Mouse (Mus musculus) liver, embryonic 14.5 days (tissue): ENCODE measurements at regions not wholly inside any gene's neighbourhood (a gene's known extent, or its start where the extent isn't known, plus 50 kb on each side); places are given as distances from the start of the nearest gene placed in this dataset.

Experiments
- ATAC-seq: fragments of 200-750 bp; cut with Nextera tagmentation; 2 replicates; pipeline ENCODE4 v1.8.0; 2017; ENCODE audit warnings: moderate number of reproducible peaks, mild to moderate bottlenecking, moderate library complexity; ENCODE audit not compliant: insufficient read depth
- DNase-seq, 3 experiments: peaks; one replicate each; pipeline ENCODE4 v3.0.0-alpha.2; 2012 to 2013; ENCODE audit warnings: low read depth in 3 of 3, low spot score in 3 of 3
- H3K27ac ChIP-seq: fragments of 300-500 bp; sonication (generic); 2 replicates; pipeline ENCODE4 v1.5.1; 2014; ENCODE audit warnings: moderate library complexity, mild to moderate bottlenecking, control low read depth, inconsistent platforms
- H3K27me3 ChIP-seq: fragments of 300-500 bp; sonication (generic); 2 replicates; pipeline ENCODE4 v1.6.1; 2014; ENCODE audit warnings: mild to moderate bottlenecking, low read length, moderate library complexity; ENCODE audit not compliant: control insufficient read depth, insufficient read depth
- H3K36me3 ChIP-seq: fragments of 300-500 bp; sonication (generic); replicated peaks from 2 replicates; pipeline ENCODE4 v1.6.1; 2014; ENCODE audit warnings: low read depth; ENCODE audit not compliant: control insufficient read depth, insufficient read depth
- H3K4me1 ChIP-seq, 2 experiments: fragments of 200-500 bp in 1 of 2; fragments of 300-500 bp in 1 of 2; sonication (generic) in 1 of 2; replicated peaks; 2 replicates each; pipeline ENCODE4 v1.6.1; 2012 to 2014; ENCODE audit warnings: antibody characterized with exemption in 1 of 2, inconsistent platforms in 1 of 2, low read length in 1 of 2; ENCODE audit not compliant: control insufficient read depth in 2 of 2, insufficient read depth in 2 of 2
- H3K4me2 ChIP-seq: fragments of 300-500 bp; sonication (generic); 2 replicates; pipeline ENCODE4 v1.6.1; 2014; ENCODE audit warnings: low read depth, mild to moderate bottlenecking, control low read depth, moderate library complexity
- H3K4me3 ChIP-seq, 2 experiments: fragments of 200-500 bp in 1 of 2; fragments of 300-500 bp in 1 of 2; sonication (generic) in 1 of 2; 2 replicates each; pipeline ENCODE4 v1.5.1; 2012 to 2014; ENCODE audit warnings: low read depth in 2 of 2, low read length in 2 of 2, mild to moderate bottlenecking in 2 of 2, control low read depth in 1 of 2, inconsistent platforms in 1 of 2, moderate library complexity in 1 of 2; ENCODE audit not compliant: insufficient read depth in 1 of 2
- H3K9ac ChIP-seq: fragments of 300-500 bp; sonication (generic); replicated peaks from 2 replicates; pipeline ENCODE4 v1.6.1; 2014; ENCODE audit warnings: mild to moderate bottlenecking, control low read depth, moderate library complexity
- H3K9me3 ChIP-seq: fragments of 300-500 bp; sonication (generic); 2 replicates; pipeline ENCODE4 v1.6.1; 2016; ENCODE audit warnings: low read length, mixed read lengths; ENCODE audit not compliant: control insufficient read depth
- CTCF ChIP-seq: IDR thresholded peaks from 2 replicates; pipeline ENCODE4 v1.5.1; 2016; ENCODE audit warnings: antibody characterized with exemption, low read depth, control low read depth
- EP300 ChIP-seq: IDR thresholded peaks from 2 replicates; pipeline ENCODE4 v1.6.1; 2016; ENCODE audit warnings: antibody characterized with exemption, low read depth
- WGBS: fragments of 180-500 bp; shearing (Covaris S2); extraction: QIAGEN DNeasy Blood & Tissue Kit; methylation state at CpG from one replicate; pipeline ENCODE4 v1.1.7; 2014; ENCODE audit not compliant: insufficient replicate concordance; 5-methylcytosine and 5-hydroxymethylcytosine counted together

DNA sequence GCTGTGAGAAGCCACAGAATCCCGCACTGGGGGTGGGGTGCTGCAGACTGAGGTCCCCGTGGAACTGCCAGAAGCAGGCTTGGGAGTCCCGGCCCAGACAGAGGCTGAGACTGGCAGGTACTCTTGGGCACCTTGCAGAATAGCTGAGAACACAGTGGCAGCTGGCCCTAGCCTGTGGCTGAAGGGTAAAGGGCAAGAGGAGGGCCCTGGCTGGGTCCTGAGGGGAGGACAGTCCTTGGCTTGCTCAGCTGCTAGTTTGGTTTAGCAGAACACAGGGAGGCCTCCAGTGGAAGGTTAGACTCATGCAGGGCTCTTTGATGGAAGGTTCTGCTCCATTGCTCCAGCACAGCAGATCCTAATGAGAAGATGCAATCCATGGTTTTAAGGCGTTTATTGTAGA is 190.4 kb downstream of the Tle1 start:
- no peak for TF ChIP-seq EP300
- TF ChIP-seq CTCF = no peak
- no peaks in the 10 kb centered on the region for H3K4me1 ChIP-seq
- WGBS = 47% methylated on average over 4 of the region's 4 CpGs
- H3K4me3 ChIP-seq = no peak overlapping the region
- ATAC-seq (no peak), DNase-seq (no peak)
- no peaks in the 10 kb centered on the region for H3K27me3 ChIP-seq
- no peak overlapping the region for H3K9ac ChIP-seq
- H3K27ac ChIP-seq = no peak overlapping the region
- H3K36me3 ChIP-seq = no peaks in the 10 kb centered on the region
- no peaks in the 10 kb centered on the region for H3K9me3 ChIP-seq
- no peak overlapping the region for H3K4me2 ChIP-seq

DNA sequence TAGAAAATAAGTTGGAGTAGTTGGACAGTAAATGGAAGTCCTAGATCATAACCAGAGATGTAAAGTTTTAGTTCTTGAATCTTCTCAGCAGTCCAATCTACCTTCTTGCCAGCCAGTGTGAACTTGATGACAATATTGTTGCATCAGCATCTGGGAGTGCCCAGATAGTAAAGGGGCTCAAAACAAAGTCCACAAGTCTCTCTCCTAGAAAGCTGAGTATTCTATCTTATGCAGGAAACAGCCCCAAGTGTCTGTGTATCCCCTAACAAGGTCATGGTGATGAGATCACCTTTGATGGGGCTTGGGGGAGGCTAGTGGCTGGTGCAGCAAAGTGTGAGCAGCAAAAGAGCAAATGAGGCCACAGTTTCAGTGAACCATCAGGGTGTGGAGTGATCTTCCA is 194.8 kb downstream of the Tle1 start:
- DNase-seq (no peak), ATAC-seq (no peak)
- TF ChIP-seq EP300 (no peak), CTCF (no peak)
- Histone ChIP-seq H3K9me3 (no peaks in the 10 kb centered on the region), H3K36me3 (no peaks in the 10 kb centered on the region), H3K4me1 (no peaks in the 10 kb centered on the region), H3K9ac (no peak overlapping the region), H3K27me3 (no peaks in the 10 kb centered on the region), H3K4me3 (no peak overlapping the region), H3K27ac (no peak overlapping the region), H3K4me2 (no peak overlapping the region)

DNA sequence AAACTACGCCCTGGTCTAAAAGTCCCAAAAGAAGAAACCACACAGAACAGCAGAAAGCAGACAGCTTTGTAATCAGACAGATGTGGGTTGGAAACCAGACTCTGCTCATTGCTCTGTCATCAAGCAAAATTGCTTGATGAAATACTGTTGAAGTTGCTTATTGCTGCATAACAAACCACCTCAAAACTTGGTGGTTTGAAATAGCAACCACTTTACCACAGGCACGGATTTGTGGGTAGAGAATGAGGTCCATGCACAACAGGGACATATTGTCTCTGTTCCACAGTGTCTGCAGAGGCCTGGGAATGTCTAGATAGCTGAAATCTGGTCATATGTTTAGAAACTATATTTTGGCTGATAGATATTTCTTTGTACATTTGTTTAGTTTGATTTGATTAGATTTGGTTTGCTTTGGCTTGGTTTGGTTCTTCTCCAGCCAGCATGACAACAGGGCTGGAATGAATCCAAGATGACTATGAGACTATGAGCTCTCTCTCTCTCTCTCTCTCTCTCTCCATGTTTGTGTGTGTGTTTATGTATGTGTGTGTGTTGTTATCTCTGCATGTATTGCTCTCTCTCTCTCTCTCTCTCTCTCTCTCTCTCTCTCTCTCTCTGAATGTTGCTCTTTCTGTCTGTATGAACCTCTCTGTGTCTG is 199.4 kb downstream of the Tle1 start:
- Histone ChIP-seq H3K9ac (no peak overlapping the region), H3K27ac (no peak overlapping the region), H3K36me3 (no peaks in the 10 kb centered on the region), H3K4me3 (no peak overlapping the region), H3K9me3 (no peaks in the 10 kb centered on the region), H3K4me1 (no peaks in the 10 kb centered on the region), H3K4me2 (no peak overlapping the region), H3K27me3 (no peaks in the 10 kb centered on the region)
- 35% methylated on average over 2 of the region's 2 CpGs for WGBS
- TF ChIP-seq CTCF = no peak
- TF ChIP-seq EP300 = no peak
- no peak for DNase-seq
- ATAC-seq = no peak

DNA sequence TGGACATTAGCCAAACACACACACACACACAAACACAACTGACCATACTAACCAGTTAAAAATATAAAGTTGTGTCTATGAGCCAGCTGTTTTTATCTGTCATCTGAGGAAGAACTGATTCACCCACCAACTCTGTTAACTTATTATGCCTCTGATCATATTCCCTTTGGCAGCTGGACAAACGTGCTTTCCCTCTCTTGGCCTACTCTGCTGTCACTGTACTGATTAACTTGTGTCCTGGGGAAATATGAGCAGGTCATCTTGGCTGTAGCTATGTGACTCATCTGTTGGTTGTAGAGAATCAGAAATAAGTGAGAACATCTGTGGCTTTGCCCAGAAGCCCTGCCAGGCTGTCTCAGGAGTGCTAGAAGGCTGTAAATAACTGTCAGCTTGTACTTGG is 210.9 kb upstream of the Gm11232 start:
- Histone ChIP-seq H3K9me3 (no peaks in the 10 kb centered on the region), H3K27ac (no peak overlapping the region), H3K27me3 (no peaks in the 10 kb centered on the region), H3K4me1 (no peaks in the 10 kb centered on the region), H3K4me2 (no peak overlapping the region), H3K9ac (no peak overlapping the region), H3K4me3 (no peak overlapping the region), H3K36me3 (no peaks in the 10 kb centered on the region)
- TF ChIP-seq CTCF (no peak), EP300 (no peak)
- no peak for ATAC-seq
- 56% methylated on average over 1 of the region's 1 CpGs for WGBS
- no peak for DNase-seq

DNA sequence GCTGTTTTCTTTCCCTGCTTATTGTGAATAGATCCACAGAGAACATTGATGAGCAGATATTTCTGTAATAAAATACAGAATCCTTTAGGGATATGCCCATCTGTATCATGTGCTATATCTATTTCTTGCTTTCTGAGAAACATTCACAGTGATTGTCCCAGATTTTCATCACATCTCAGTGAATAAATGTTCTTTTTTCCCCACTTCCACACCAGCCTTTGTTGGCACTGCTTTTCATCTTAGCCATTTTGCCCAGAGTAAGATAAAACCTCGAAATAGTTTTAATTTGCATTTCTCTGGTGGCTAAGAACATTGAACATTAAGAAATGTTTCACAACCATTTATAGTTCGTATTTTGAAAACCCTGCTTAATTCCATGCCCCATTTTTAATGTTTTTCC is 195.7 kb upstream of the Gm11232 start:
- Histone ChIP-seq H3K4me3 (no peak overlapping the region), H3K27ac (no peak overlapping the region), H3K4me2 (no peak overlapping the region), H3K36me3 (no peaks in the 10 kb centered on the region), H3K4me1 (no peaks in the 10 kb centered on the region), H3K9me3 (no peaks in the 10 kb centered on the region), H3K9ac (no peak overlapping the region), H3K27me3 (no peaks in the 10 kb centered on the region)
- no peak for DNase-seq
- 25% methylated on average over 2 of the region's 2 CpGs for WGBS
- no peak for ATAC-seq
- TF ChIP-seq EP300 (no peak), CTCF (no peak)
